Mouse (Mus musculus): ENCODE results near the gene Ccdc9. TPM values are rescaled to one million over a fixed set of nuclear protein-coding genes. Genes with fewer than 3 reads are reported as not detected.

Ccdc9 gene
- polyA plus RNA-seq, 1 experiment from 2014 or later = 22.1 TPM

Other genes starting within 250 kb of the Ccdc9 start
- 5.9 and 7.7 TPM in 2 replicates for gene Bicra, start 238.9 kb downstream of the Ccdc9 start, polyA plus RNA-seq (2015; fragmentation: Nextera tagmentation; extraction: Ambion mirVana)
- gene Zfp541, start 225.0 kb downstream of the Ccdc9 start, polyA plus RNA-seq (2015; fragmentation: Nextera tagmentation; extraction: Ambion mirVana) = 0.14 and 0.15 TPM in 2 replicates
- gene Napa, start 188.3 kb downstream of the Ccdc9 start, polyA plus RNA-seq (2015; fragmentation: Nextera tagmentation; extraction: Ambion mirVana) = 218 and 245 TPM in 2 replicates
- 50.6 and 53.6 TPM in 2 replicates for gene Kptn, start 166.9 kb downstream of the Ccdc9 start, polyA plus RNA-seq (2015; fragmentation: Nextera tagmentation; extraction: Ambion mirVana)
- 0.73 and 1.0 TPM in 2 replicates for gene Slc8a2, start 157.0 kb downstream of the Ccdc9 start, polyA plus RNA-seq (2015; fragmentation: Nextera tagmentation; extraction: Ambion mirVana)
- 143 and 147 TPM in 2 replicates for gene Meis3, start 111.7 kb downstream of the Ccdc9 start, polyA plus RNA-seq (2015; fragmentation: Nextera tagmentation; extraction: Ambion mirVana)
- gene Dhx34, start 64.8 kb downstream of the Ccdc9 start, polyA plus RNA-seq (2015; fragmentation: Nextera tagmentation; extraction: Ambion mirVana) = 13.6 and 14.3 TPM in 2 replicates
- 0.06 and 0.14 TPM in 2 replicates for gene C5ar2, start 42.6 kb downstream of the Ccdc9 start, polyA plus RNA-seq (2015; fragmentation: Nextera tagmentation; extraction: Ambion mirVana)
- gene C5ar1, start 27.3 kb downstream of the Ccdc9 start, polyA plus RNA-seq (2015; fragmentation: Nextera tagmentation; extraction: Ambion mirVana) = 1.2 and 1.5 TPM in 2 replicates
- gene Inafm1, start 13.2 kb downstream of the Ccdc9 start, polyA plus RNA-seq (2015; fragmentation: Nextera tagmentation; extraction: Ambion mirVana) = 44.5 and 49.3 TPM in 2 replicates
- gene Bbc3, start 21.6 kb upstream of the Ccdc9 start, polyA plus RNA-seq (2015; fragmentation: Nextera tagmentation; extraction: Ambion mirVana) = 30.0 and 31.3 TPM in 2 replicates
- gene Sae1, start 101.0 kb upstream of the Ccdc9 start, polyA plus RNA-seq (2015; fragmentation: Nextera tagmentation; extraction: Ambion mirVana) = 239 and 255 TPM in 2 replicates
- 14.2 TPM in 2 replicates for gene Zc3h4, start 114.1 kb upstream of the Ccdc9 start, polyA plus RNA-seq (2015; fragmentation: Nextera tagmentation; extraction: Ambion mirVana)
- 66.9 and 75.6 TPM in 2 replicates for gene Tmem160, start 166.0 kb upstream of the Ccdc9 start, polyA plus RNA-seq (2015; fragmentation: Nextera tagmentation; extraction: Ambion mirVana)
- 4.2 and 6.4 TPM in 2 replicates for gene Npas1, start 190.9 kb upstream of the Ccdc9 start, polyA plus RNA-seq (2015; fragmentation: Nextera tagmentation; extraction: Ambion mirVana)